Mouse (Mus musculus) gastrocnemius, adult 8-10 months (tissue): ENCODE measurements at regions not wholly inside any gene's neighbourhood (a gene's known extent, or its start where the extent isn't known, plus 50 kb on each side); places are given as distances from the start of the nearest gene placed in this dataset.

Source experiments
- DNase-seq, 2 experiments: peaks; one replicate each; pipeline ENCODE4 v3.0.0; 2022; ENCODE audit warnings: low spot score in 2 of 2

DNA sequence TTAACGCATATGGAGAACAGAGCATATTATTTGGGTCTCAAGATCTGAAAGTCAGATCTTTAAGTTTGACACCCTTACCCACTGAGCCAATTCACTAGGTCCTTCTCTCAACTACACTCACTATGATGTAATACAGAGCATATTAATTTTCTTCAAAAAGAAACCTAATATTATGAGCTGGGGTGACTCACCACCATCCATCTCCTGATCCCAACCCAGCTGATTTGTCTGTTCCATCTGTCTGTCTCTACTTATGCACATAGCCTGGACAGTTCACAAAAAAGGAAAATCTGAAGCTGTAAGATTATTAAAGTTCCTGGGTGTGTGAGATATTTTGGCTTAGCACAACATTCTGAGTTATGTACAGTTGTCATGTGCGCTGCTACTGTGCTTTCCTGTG lies 108.2 kb upstream of the Rarb start:
- DNase-seq, result no peak

DNA sequence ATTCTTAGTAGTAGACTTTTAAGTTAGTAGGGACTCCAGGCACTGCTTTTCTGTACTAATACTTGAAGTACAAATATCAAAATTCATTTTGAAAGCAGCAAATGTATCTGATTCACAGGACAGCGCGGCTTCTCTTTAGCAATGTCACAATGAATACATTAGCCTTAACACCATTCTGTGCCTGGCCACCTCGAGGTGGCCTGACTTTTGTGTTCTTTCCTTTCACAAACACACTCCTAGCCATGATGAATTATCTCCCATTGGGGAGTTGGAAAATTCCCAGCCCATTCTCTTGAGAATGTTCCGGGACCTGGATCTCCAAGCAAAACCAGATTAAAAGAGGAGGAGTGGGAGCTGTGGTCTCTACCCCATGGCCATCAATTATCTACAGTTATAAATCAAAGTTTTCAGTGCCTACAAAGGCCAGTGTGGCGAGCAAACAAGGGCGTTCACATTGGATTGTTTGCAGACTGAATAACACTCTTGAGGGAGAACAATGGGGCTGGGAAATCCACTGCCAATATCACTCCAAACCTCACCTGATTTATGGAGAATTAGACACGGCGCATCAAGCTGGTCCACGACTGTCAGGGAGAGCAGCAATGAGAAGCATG lies 82.7 kb upstream of the Rarb start:
- no peak for DNase-seq

DNA sequence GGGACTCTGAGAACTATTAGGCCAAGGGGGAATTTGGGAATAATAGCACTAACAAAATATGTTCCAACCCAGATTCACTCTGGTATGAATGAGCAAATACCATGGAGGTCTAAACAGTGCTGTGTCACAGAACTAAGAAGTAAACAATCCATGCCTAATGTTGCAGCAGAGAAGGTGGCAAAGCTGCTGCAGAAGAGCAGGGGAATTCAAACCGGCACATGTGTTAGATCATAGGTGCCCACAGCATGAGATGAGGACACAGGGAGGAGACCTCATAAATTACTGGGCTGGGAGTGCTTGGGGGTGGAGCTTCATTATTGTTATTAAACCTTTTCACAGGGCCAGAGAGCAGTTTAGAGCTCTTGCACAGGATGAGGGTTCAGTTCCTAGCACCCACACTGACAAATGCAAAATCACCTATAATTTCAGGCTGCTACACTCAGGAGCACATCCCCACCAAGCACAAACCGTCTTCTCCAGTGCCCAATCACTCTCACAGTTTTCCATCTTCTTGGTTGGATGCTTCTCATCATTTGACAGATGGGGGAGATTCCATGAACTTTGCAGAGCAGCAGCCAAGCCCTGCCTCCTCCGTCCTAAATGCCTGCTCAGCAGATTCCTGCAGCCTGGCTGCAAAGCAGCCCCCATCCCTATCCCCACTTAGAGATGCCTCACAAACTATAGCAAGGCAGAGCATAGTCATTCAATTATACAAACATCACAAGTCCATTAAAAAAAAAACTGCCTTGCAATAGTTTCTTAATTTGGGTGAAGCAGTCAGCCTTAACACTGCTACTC lies 79.0 kb upstream of the Rarb start:
- DNase-seq, result no peak

DNA sequence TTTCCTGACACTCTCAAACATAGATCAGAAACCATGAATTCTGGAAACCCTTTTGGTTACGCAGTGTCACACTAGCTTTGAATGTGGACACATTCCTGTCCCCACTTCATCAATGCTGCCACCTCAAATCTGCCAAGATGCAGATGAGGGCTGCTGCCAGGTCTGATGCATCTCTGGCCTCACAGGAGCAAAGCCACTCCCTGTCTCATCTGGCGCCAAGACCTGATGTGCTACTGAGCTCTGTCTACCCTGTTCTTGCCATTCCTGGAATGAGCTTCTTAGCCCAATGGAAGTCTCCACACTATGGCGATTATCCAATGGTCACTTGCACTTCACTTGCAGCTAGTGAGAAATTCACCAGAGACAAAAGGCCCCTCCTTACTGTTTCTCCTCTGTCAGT lies 78.0 kb upstream of the Rarb start:
- no peak for DNase-seq

DNA sequence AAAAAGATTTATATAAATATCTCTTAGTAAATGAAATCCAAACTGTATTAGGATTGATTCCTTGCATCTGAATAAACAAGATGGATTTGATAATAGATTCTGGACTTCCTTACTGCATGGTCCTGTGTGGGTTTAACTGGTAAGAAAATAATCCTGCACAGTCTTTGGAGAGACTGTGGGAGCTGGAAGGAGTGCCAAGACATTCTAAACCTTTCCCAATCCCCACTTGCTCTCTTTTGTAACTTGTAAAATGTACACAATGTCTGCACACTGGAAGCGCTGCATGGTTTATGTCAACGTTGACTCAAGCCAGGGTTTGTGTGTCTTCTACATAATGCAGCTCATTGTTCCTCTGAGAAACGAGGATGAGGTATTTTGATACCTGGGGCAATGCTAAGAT lies 62.3 kb upstream of the Rarb start:
- DNase-seq, result no peak

DNA sequence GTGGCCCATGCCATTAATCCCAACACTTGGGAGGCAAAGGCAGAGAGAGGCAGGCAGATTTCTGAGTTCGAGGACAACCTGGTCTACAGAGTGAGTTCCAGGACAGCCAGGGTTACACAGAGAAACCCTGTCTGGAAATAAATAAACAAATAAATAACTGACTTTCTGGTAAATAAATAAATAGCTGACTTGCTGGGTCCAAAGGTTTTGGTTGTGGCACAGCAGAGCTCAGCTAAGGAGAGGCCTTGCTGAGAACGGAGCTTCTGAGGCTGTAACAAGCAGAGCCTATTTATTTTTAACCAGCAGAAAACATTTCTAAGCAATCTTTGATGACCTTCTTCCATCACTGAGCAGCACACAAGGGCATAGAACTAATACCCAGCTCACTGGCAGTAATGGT lies 50.3 kb upstream of the Rarb start:
- DNase-seq, result no peak
